Mouse (Mus musculus): Measurements from ENCODE around the gene Gm28042.

Gm28042 gene

GRCm38 (mm10) chr2:120026984-120027949 lies at the start of gene Gm28042, which contains the start of gene Jmjd7:
TSS of gene Gm28042 (plus strand) at chr2:120027493.
TSS of gene Jmjd7 (plus strand) at chr2:120027483.
- peak; percentile 86 for DNase-seq (ENCODE audit: low read depth, low spot score)

- DNase-seq (ENCODE audit: low read depth, low spot score): no peak
Measured at GRCm38 (mm10) chr2:119980343-119980986, 46.8 kb upstream of the Gm28042 start.

- DNase-seq (ENCODE audit: low read depth, low spot score): no peak
Measured at GRCm38 (mm10) chr2:119981631-119982030, 45.7 kb upstream of the Gm28042 start.

- peak; percentile 44 for DNase-seq (ENCODE audit: low read depth, low spot score)
Measured at GRCm38 (mm10) chr2:119985871-119986270, 41.4 kb upstream of the Gm28042 start.

- DNase-seq (ENCODE audit: low read depth, low spot score): peak; percentile 14
Measured at GRCm38 (mm10) chr2:119986369-119986768, 40.9 kb upstream of the Gm28042 start.

- no peak for DNase-seq (ENCODE audit: low read depth, low spot score)
Measured at GRCm38 (mm10) chr2:119987441-119987840, 39.9 kb upstream of the Gm28042 start.

- DNase-seq (ENCODE audit: low read depth, low spot score): no peak
Measured at GRCm38 (mm10) chr2:119988952-119989351, 38.3 kb upstream of the Gm28042 start.

- DNase-seq (ENCODE audit: low read depth, low spot score): no peak
Measured at GRCm38 (mm10) chr2:119990881-119991280, 36.4 kb upstream of the Gm28042 start.

- DNase-seq (ENCODE audit: low read depth, low spot score): no peak
Measured at GRCm38 (mm10) chr2:119992349-119992748, 34.9 kb upstream of the Gm28042 start.

- no peak for DNase-seq (ENCODE audit: low read depth, low spot score)
Measured at GRCm38 (mm10) chr2:119993515-119993914, 33.8 kb upstream of the Gm28042 start.

GRCm38 (mm10) chr2:119994839-119995238 lies 32.5 kb upstream of the Gm28042 start:
- DNase-seq (ENCODE audit: low read depth, low spot score): no peak

- DNase-seq (ENCODE audit: low read depth, low spot score): no peak
Measured at GRCm38 (mm10) chr2:119995391-119996281, 31.7 kb upstream of the Gm28042 start.

GRCm38 (mm10) chr2:119997354-119997753 lies 29.9 kb upstream of the Gm28042 start:
- no peak for DNase-seq (ENCODE audit: low read depth, low spot score)

- no peak for DNase-seq (ENCODE audit: low read depth, low spot score)
Measured at GRCm38 (mm10) chr2:119999731-120000130, 27.6 kb upstream of the Gm28042 start.

GRCm38 (mm10) chr2:120000882-120001584 lies 26.3 kb upstream of the Gm28042 start:
- DNase-seq (ENCODE audit: low read depth, low spot score): no peak

GRCm38 (mm10) chr2:120001956-120002355 lies 25.3 kb upstream of the Gm28042 start:
- no peak for DNase-seq (ENCODE audit: low read depth, low spot score)

- no peak for DNase-seq (ENCODE audit: low read depth, low spot score)
Measured at GRCm38 (mm10) chr2:120003970-120004369, 23.3 kb upstream of the Gm28042 start.

- DNase-seq (ENCODE audit: low read depth, low spot score): no peak
Measured at GRCm38 (mm10) chr2:120006696-120007095, 20.6 kb upstream of the Gm28042 start.

GRCm38 (mm10) chr2:120007680-120008210 lies 19.5 kb upstream of the Gm28042 start:
- no peak for DNase-seq (ENCODE audit: low read depth, low spot score)

GRCm38 (mm10) chr2:120008672-120009071 lies 18.6 kb upstream of the Gm28042 start:
- no peak for DNase-seq (ENCODE audit: low read depth, low spot score)

All from ES-CJ7 (cell line).